Mouse (Mus musculus): ENCODE measurements around the gene Chordc1. TPM values are rescaled to one million over a fixed set of nuclear protein-coding genes. Genes with fewer than 3 reads are reported as not detected.

Chordc1 gene
- polyA plus RNA-seq, 1 experiment from 2014 or later: 140 TPM

GRCm38 (mm10) chr9:18319990-18320389, 28.1 kb downstream of the Chordc1 start:
- ATAC-seq (ENCODE audit: low FRiP score): no peak
- Histone ChIP-seq H3K36me3 (ENCODE audit: control insufficient read depth, insufficient read depth, low read length) (no peaks in the 10 kb centered on the region), H3K27me3 (ENCODE audit: control insufficient read depth, insufficient read depth, low read length) (no peaks in the 10 kb centered on the region), H3K9me3 (ENCODE audit: control insufficient read depth, low read length) (no peaks in the 10 kb centered on the region), H3K4me3 (ENCODE audit: low read depth, low read length) (no peak overlapping the region), H3K4me1 (replicated peaks; ENCODE audit: control insufficient read depth, insufficient read depth, low read length) (no peaks in the 10 kb centered on the region), H3K27ac (ENCODE audit: low read depth, low read length) (no peak overlapping the region), H3K4me2 (replicated peaks; ENCODE audit: low read depth, low read length) (no peak overlapping the region), H3K9ac (ENCODE audit: low read depth, low read length) (no peak overlapping the region)
- no peak for DNase-seq (ENCODE audit: low spot score)
- 97% methylated on average over 3 of the region's 3 CpGs for WGBS

Other genes starting within 250 kb of the Chordc1 start
- 1.4 and 2.0 TPM in 2 replicates for gene Naalad2, start 110.9 kb downstream of the Chordc1 start, polyA plus RNA-seq (2014; fragmentation: Nextera tagmentation; extraction: Ambion mirVana)
- gene Ubtfl1, start 112.3 kb downstream of the Chordc1 start, polyA plus RNA-seq (2014; fragmentation: Nextera tagmentation; extraction: Ambion mirVana): not detected in 2 replicates
- gene Mbd3l2, start 138.5 kb downstream of the Chordc1 start, polyA plus RNA-seq (2014; fragmentation: Nextera tagmentation; extraction: Ambion mirVana): 0.15 TPM in 1 of 2 replicates, not detected in the other
- 14.4 and 16.7 TPM in 2 replicates for gene Zfp558, start 186.1 kb downstream of the Chordc1 start, polyA plus RNA-seq (2014; fragmentation: Nextera tagmentation; extraction: Ambion mirVana)
- not detected in 2 replicates for gene Mbd3l1, start 186.2 kb downstream of the Chordc1 start, polyA plus RNA-seq (2014; fragmentation: Nextera tagmentation; extraction: Ambion mirVana)